Mouse (Mus musculus): ENCODE measurements around the gene Mgat3. TPM values are rescaled to one million over a fixed set of nuclear protein-coding genes. Genes with fewer than 3 reads are reported as not detected.

Gene Mgat3
- total and polyA plus RNA-seq, 2 experiments from 2014 or later: 9.9 to 65.6 TPM

- TF ChIP-seq CTCF (IDR thresholded peaks at IDR 0.05; ENCODE audit: low read depth): no peak
- WGBS: 98% methylated on average over 2 of the region's 2 CpGs
- Histone ChIP-seq H3K4me2 (ENCODE audit: low read depth) (no peak overlapping the region), H3K4me3 (ENCODE audit: low read depth, low read length) (no peak overlapping the region), H3K27ac (ENCODE audit: low read depth, low read length) (no peak overlapping the region), H3K9ac (no peak overlapping the region), H3K36me3 (ENCODE audit: insufficient read depth) (no peaks in the 10 kb centered on the region; the same call in none of the 2 replicates), H3K4me1 (ENCODE audit: insufficient read depth) (no peaks in the 10 kb centered on the region), H3K9me3 (ENCODE audit: low read length) (no peaks in the 10 kb centered on the region), H3K27me3 (ENCODE audit: insufficient read depth, low read length) (no peaks in the 10 kb centered on the region)
- no peak for DNase-seq
- no peak for ATAC-seq
These were observed 33.2 kb upstream of the Mgat3 start for GRCm38 (mm10) chr15:80140302-80140701.

GRCm38 (mm10) chr15:80140878-80141277, 32.6 kb upstream of the Mgat3 start:
- H3K9ac ChIP-seq: no peak overlapping the region
- H3K27me3 ChIP-seq (ENCODE audit: insufficient read depth, low read length): no peaks in the 10 kb centered on the region
- H3K9me3 ChIP-seq (ENCODE audit: low read length): no peaks in the 10 kb centered on the region
- no peak for DNase-seq
- H3K4me3 ChIP-seq (ENCODE audit: low read depth, low read length): no peak overlapping the region
- no peak for TF ChIP-seq CTCF (IDR thresholded peaks at IDR 0.05; ENCODE audit: low read depth)
- H3K27ac ChIP-seq (ENCODE audit: low read depth, low read length): no peak overlapping the region
- H3K4me1 ChIP-seq (ENCODE audit: insufficient read depth): no peaks in the 10 kb centered on the region
- no peak overlapping the region for H3K4me2 ChIP-seq (ENCODE audit: low read depth)
- no peak for ATAC-seq
- no peaks in the 10 kb centered on the region; the same call in none of the 2 replicates for H3K36me3 ChIP-seq (ENCODE audit: insufficient read depth)
- WGBS: 97% methylated on average over 3 of the region's 3 CpGs

- DNase-seq (no peak), ATAC-seq (no peak)
- TF ChIP-seq CTCF (IDR thresholded peaks at IDR 0.05; ENCODE audit: low read depth): peak; percentile 43
- H3K27me3 ChIP-seq (ENCODE audit: insufficient read depth, low read length): no peaks in the 10 kb centered on the region
- H3K4me1 ChIP-seq (ENCODE audit: insufficient read depth): no peaks in the 10 kb centered on the region
- H3K36me3 ChIP-seq (ENCODE audit: insufficient read depth): no peaks in the 10 kb centered on the region; the same call in 1 of the 2 replicates
- 98% methylated on average over 3 of the region's 3 CpGs for WGBS
- H3K4me2 ChIP-seq (ENCODE audit: low read depth): no peak overlapping the region
- no peak overlapping the region for H3K27ac ChIP-seq (ENCODE audit: low read depth, low read length)
- no peak overlapping the region for H3K4me3 ChIP-seq (ENCODE audit: low read depth, low read length)
- H3K9me3 ChIP-seq (ENCODE audit: low read length): no peaks in the 10 kb centered on the region
- H3K9ac ChIP-seq: no peak overlapping the region
These were observed 31.4 kb upstream of the Mgat3 start for GRCm38 (mm10) chr15:80142130-80142529.

- Histone ChIP-seq H3K4me1 (ENCODE audit: insufficient read depth) (no peaks in the 10 kb centered on the region), H3K36me3 (ENCODE audit: insufficient read depth) (no peaks in the 10 kb centered on the region; the same call in 1 of the 2 replicates), H3K9me3 (ENCODE audit: low read length) (no peaks in the 10 kb centered on the region), H3K4me2 (ENCODE audit: low read depth) (no peak overlapping the region), H3K27ac (ENCODE audit: low read depth, low read length) (no peak overlapping the region), H3K4me3 (ENCODE audit: low read depth, low read length) (no peak overlapping the region), H3K9ac (no peak overlapping the region), H3K27me3 (ENCODE audit: insufficient read depth, low read length) (no peaks in the 10 kb centered on the region)
- no peak for DNase-seq
- no peak for ATAC-seq
- WGBS: 95% methylated on average over 6 of the region's 6 CpGs
- no peak for TF ChIP-seq CTCF (IDR thresholded peaks at IDR 0.05; ENCODE audit: low read depth)
These were observed 29.8 kb upstream of the Mgat3 start for GRCm38 (mm10) chr15:80143760-80144159.

- ATAC-seq: no peak
- H3K4me2 ChIP-seq (ENCODE audit: low read depth): no peak overlapping the region
- DNase-seq: no peak
- 90% methylated on average over 5 of the region's 5 CpGs for whole genome bisulfite sequencing
- H3K4me3 ChIP-seq (ENCODE audit: low read depth, low read length): no peak overlapping the region
- H3K27me3 ChIP-seq (ENCODE audit: insufficient read depth, low read length): no peaks in the 10 kb centered on the region
- H3K9me3 ChIP-seq (ENCODE audit: low read length): no peaks in the 10 kb centered on the region
- no peak for TF ChIP-seq CTCF (IDR thresholded peaks at IDR 0.05; ENCODE audit: low read depth)
- H3K36me3 ChIP-seq (ENCODE audit: insufficient read depth): peaks cover 14% of the 10 kb centered on the region
- H3K9ac ChIP-seq: no peak overlapping the region
- no peaks in the 10 kb centered on the region for H3K4me1 ChIP-seq (ENCODE audit: insufficient read depth)
- no peak overlapping the region for H3K27ac ChIP-seq (ENCODE audit: low read depth, low read length)
These were observed 28.1 kb upstream of the Mgat3 start for GRCm38 (mm10) chr15:80145397-80145796.

GRCm38 (mm10) chr15:80146153-80146552, 27.4 kb upstream of the Mgat3 start:
- H3K36me3 ChIP-seq (ENCODE audit: insufficient read depth): peaks cover 21% of the 10 kb centered on the region
- no peaks in the 10 kb centered on the region for H3K27me3 ChIP-seq (ENCODE audit: insufficient read depth, low read length)
- 73% methylated on average over 6 of the region's 6 CpGs for WGBS
- no peak for DNase-seq
- no peak overlapping the region for H3K9ac ChIP-seq
- H3K4me3 ChIP-seq (ENCODE audit: low read depth, low read length): no peak overlapping the region
- no peak overlapping the region for H3K27ac ChIP-seq (ENCODE audit: low read depth, low read length)
- no peak overlapping the region for H3K4me2 ChIP-seq (ENCODE audit: low read depth)
- H3K9me3 ChIP-seq (ENCODE audit: low read length): no peaks in the 10 kb centered on the region
- ATAC-seq: no peak
- TF ChIP-seq CTCF (IDR thresholded peaks at IDR 0.05; ENCODE audit: low read depth): no peak
- no peaks in the 10 kb centered on the region for H3K4me1 ChIP-seq (ENCODE audit: insufficient read depth)

GRCm38 (mm10) chr15:80147090-80147489, 26.4 kb upstream of the Mgat3 start:
- no peaks in the 10 kb centered on the region for H3K4me1 ChIP-seq (ENCODE audit: insufficient read depth)
- H3K27ac ChIP-seq (ENCODE audit: low read depth, low read length): no peak overlapping the region
- H3K4me3 ChIP-seq (ENCODE audit: low read depth, low read length): no peak overlapping the region
- DNase-seq (no peak), ATAC-seq (no peak)
- no peak overlapping the region for H3K9ac ChIP-seq
- H3K36me3 ChIP-seq (ENCODE audit: insufficient read depth): peaks cover 24% of the 10 kb centered on the region
- WGBS: 90% methylated on average over 14 of the region's 14 CpGs
- H3K27me3 ChIP-seq (ENCODE audit: insufficient read depth, low read length): no peaks in the 10 kb centered on the region
- no peak overlapping the region for H3K4me2 ChIP-seq (ENCODE audit: low read depth)
- TF ChIP-seq CTCF (IDR thresholded peaks at IDR 0.05; ENCODE audit: low read depth): no peak
- no peaks in the 10 kb centered on the region for H3K9me3 ChIP-seq (ENCODE audit: low read length)

Measured in forebrain, postnatal 0 days (tissue).